Mouse (Mus musculus) frontal cortex, adult (tissue): ENCODE data around the gene St7l.

Experiments
- ATAC-seq: cut with Nextera tagmentation; 2 replicates; pipeline ENCODE4 v1.9.2; 2017; ENCODE audit warnings: mild to moderate bottlenecking, moderate library complexity, mixed read lengths; ENCODE audit not compliant: low TSS enrichment

St7l gene

DNA sequence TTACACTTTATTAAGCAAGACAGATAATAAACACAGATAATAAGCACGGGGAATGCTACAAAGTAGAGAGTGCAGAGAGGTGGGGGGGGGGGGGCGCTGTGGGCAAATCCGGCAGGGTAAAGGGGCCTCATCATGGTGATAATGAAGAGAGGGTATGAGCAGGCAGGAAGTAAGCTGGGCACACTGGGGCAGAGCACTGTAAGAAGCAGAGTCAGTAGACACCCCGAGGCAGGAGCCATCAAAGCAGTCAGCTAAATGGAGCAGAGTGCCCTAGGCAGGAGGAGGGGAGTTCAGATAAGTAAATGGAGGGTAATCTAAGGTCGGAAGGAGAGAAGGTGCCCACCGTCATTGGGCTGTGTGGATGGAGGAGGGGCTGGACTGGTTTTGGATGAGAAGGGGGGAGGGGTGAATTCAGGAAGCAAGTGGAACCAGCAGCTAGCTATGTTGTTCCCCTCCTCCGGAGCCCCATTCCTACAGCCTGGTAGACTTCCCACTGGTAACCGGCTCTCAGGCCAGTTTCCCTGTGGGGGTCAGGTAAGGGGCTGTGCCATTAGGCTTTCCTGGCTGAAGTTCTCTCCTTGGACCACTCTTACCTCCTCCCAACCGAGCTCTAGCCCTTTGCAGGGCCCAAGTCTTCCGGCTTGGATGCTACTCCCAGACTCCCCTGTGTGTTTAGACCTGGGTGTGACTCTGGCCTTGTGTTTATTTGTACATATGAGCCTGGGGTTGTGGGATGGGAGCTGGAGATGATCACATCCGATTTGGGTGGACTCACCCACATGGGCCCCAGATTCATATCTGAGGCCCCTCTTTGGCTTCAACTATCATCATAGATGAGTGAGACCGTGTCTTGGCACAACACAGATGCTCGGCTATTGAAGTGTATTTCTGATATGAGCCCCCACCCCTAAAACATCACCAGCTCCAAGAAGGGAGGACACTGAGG lies 99.8 kb downstream of the St7l start:
- ATAC-seq, result no peak

DNA sequence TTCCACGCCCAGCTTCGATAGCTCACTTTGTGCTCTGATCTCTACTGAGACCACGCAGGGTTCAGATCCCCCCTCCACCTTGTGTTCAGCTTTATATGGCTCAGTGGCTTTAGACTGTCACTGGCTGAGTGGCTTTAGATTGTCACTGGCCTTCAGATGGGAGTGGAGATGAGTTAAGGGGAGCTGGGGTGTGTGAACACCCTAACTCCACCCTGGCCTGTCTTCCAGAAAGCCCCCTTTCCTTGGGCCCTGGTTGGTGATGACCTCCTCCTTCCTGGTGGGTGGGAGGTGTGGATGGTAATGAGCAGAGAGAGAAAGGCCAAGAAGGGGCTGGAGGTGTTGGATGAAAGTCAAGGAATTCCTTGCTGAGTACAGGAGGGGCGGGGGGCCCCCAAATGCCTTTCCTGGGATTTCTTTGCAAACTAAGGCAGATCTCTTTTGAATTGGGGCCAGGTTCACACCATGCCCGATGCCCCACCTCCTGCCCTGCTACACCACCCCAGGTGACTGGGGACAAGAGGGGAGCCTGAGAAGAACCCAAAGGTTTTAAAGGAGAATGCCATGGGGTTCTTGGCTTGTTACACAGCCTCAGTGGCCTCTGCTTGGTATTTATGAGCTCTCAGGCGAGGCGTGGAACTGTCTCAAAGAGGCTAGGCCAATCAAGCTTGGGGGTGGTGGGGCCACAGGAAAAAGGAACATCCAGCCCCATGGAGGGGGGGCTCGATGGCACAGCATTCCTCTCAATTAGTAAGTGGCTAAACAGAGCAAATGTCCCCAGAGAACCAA lies 101.5 kb downstream of the St7l start:
- no peak for ATAC-seq

DNA sequence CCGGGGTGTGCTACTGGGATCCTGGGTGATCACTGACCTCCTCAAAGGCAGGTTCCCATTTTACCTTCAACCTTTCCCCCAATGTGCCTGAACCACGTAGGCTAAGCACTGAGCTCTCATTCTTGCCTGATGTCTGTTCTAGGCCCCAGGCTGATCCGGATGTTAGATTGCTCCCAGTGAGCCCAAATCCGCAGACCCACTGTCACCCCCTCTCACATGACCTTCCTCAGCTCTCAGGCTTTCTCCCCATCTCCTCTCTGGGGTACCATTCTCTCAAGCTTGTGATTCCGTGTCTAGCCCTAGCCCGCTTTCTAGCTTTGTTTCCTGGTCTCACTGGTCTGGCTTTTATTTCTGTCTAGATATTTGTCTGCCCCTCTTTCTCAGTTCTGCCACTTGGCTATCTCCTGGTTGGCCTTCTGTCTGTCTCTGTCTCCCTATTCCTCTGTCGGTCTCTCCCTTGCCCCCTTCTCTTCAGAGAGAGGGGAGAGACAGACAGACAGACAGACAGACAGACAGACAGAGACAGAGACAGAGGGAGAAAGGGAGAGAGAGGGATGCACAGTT lies 102.3 kb downstream of the St7l start:
- no peak for ATAC-seq

DNA sequence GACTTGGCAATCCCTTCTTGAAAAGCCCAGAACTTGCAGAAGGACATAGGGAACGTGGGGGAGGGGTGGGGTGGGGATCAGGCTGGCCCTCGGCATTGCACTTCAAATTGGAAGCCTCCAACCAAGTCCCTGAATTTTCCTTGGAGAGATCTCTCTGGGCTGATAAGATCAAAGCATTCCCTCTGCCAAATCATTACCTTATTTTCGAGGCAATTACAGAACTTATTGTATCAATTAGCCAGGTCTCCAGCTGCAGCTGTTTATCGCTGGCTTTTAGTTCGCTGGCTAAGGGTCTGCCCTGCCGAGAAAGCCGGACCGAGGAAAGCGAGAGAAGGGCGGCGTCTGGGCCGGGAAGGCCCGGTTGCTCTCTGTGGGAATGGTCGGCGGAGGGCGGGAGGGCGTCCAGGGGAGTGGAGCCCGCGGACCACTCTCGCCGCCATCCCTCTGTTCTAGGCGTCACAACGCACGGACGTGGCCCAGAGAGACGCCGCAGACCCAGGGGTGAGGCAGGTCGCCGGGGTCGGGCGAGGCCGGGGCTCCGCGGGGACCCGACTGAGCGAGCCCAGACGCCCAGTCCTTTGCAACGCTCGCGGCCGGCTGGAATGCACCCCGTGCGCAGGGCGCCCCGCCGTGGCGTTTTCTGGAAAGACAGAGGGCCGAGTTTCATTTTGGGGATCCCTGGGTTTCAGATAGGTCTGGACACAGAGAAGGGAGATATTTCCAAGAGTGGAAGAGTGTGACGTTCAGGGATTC lies 103.9 kb downstream of the St7l start:
- peak; percentile 84 for ATAC-seq
